In the genomic region with DNA sequence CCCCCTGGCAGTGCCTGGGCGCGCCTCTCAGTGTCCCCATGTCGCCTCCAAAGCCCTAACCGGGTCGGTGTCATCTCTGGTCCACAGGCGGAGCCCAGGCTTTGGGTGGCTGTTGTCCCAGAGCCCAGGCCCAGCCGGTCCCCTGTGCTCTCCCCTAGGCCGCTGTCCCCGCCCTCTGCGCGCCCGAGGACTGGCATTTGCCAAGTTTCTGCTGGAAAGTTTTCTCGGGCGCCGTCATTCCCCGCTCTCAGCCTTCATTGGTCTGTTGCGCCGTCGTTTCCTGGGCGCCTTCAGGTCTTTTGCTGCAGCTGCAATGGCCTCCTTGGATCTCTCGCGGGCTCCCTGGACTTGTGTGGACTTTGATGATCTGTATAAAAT, we compare ENCODE assay signal across 8 mouse cellular contexts. TPM values are rescaled to one million over a fixed set of nuclear protein-coding genes. Genes with fewer than 3 reads are reported as not detected.
DNase-seq lines count a peak whose midpoint lies in the region; ATAC-seq lines count a peak whose summit lies in the region.

No protein-coding gene starts in this region.

- H3K4me3 ChIP-seq in hindbrain, embryonic 13.5 days: peak overlapping the region; percentile 58

- peak overlapping the region; percentile 78 for H3K9ac ChIP-seq in hindbrain, embryonic 13.5 days

- peaks cover 23% of the 10 kb centered on the region; the same call in 1 of the 2 replicates for H3K27me3 ChIP-seq in hindbrain, embryonic 13.5 days

- peak overlapping the region; percentile 94 for H3K4me2 ChIP-seq in hindbrain, embryonic 13.5 days

- peaks cover 18% of the 10 kb centered on the region for H3K4me1 ChIP-seq in hindbrain, embryonic 13.5 days (replicated peaks)

- peak; percentile 68 for DNase-seq in R1 (ENCODE audit: low read depth, low spot score)
- DNase-seq in cerebellum, postnatal 14 days: peak; percentile 77 to 78
- peak; percentile 68 to 76 for DNase-seq in frontal cortex, postnatal 36 days (ENCODE audit: low spot score in 2 of 2)
- peak; percentile 65 to 75 for DNase-seq in left cerebral cortex, adult 18-20 months (ENCODE audit: low spot score in 2 of 2)
- peak; percentile 97 for DNase-seq in lung, postnatal 10 days
- peak; percentile 78 for DNase-seq in right cerebral cortex, adult 18-20 months
- DNase-seq in thymus, postnatal 25 days: no peak

- ATAC-seq in hindbrain, embryonic 13.5 days (ENCODE audit: low FRiP score): peak; percentile 87

- H3K36me3 ChIP-seq in hindbrain, embryonic 13.5 days: no peaks in the 10 kb centered on the region

- under 1% methylated on average over 21 of the region's 22 CpGs for WGBS in hindbrain, embryonic 13.5 days

- peak overlapping the region; percentile 87 for H3K27ac ChIP-seq in hindbrain, embryonic 13.5 days

- no peaks in the 10 kb centered on the region for H3K9me3 ChIP-seq in hindbrain, embryonic 13.5 days

RNA-seq across cellular contexts. Expression of gene Parva, which starts 0.8 kb away (rescaled TPM):
- 30.8 and 31.0 TPM in 2 replicates for polyA plus RNA-seq in hindbrain, embryonic 13.5 days (2015; fragmentation: Nextera tagmentation; extraction: Ambion mirVana)
- 10 to 100 TPM; 49.5 to 50.7 TPM for total RNA-seq in left cerebral cortex, adult 18-20 months (2021)
